Mouse (Mus musculus) stomach, embryonic 15.5 days (tissue): Measurements from ENCODE around the gene Gckr. TPM values are rescaled to one million over a fixed set of nuclear protein-coding genes. Genes with fewer than 3 reads are reported as not detected.
"Not testable (repeated sequence)": the region's sequence is repeated elsewhere in the genome, so short reads cannot be mapped to it uniquely, and the experiment has no call there.

Experiments used
- ATAC-seq: fragments of 200-750 bp; cut with Nextera tagmentation; 2 replicates; pipeline ENCODE4 v1.8.0; 2017; ENCODE audit warnings: low read depth, moderate number of reproducible peaks, moderate TSS enrichment; ENCODE audit not compliant: insufficient read depth, low FRiP score
- H3K27ac ChIP-seq: fragments of 300-500 bp; sonication (generic); 2 replicates; pipeline ENCODE4 v1.5.1; 2015; ENCODE audit warnings: mild to moderate bottlenecking, inconsistent platforms
- H3K27me3 ChIP-seq: fragments of 300-500 bp; sonication (generic); replicated peaks from 2 replicates; pipeline ENCODE4 v1.6.1; 2015; ENCODE audit warnings: inconsistent platforms
- H3K36me3 ChIP-seq: fragments of 300-500 bp; sonication (generic); 2 replicates; pipeline ENCODE4 v1.6.1; 2015; ENCODE audit warnings: inconsistent platforms
- H3K4me1 ChIP-seq: fragments of 300-500 bp; sonication (generic); 2 replicates; pipeline ENCODE4 v1.6.1; 2015; ENCODE audit warnings: inconsistent platforms
- H3K4me2 ChIP-seq: fragments of 300-500 bp; sonication (generic); 2 replicates; pipeline ENCODE4 v1.6.1; 2015; ENCODE audit warnings: mild to moderate bottlenecking, inconsistent platforms
- H3K4me3 ChIP-seq: fragments of 300-500 bp; sonication (generic); replicated peaks from 2 replicates; pipeline ENCODE4 v1.5.1; 2015; ENCODE audit warnings: inconsistent platforms
- H3K9ac ChIP-seq: fragments of 300-500 bp; sonication (generic); 2 replicates; pipeline ENCODE4 v1.6.1; 2015; ENCODE audit warnings: inconsistent platforms
- H3K9me3 ChIP-seq: fragments of 300-500 bp; sonication (generic); 2 replicates; pipeline ENCODE4 v1.6.1; 2016; ENCODE audit warnings: inconsistent platforms
- WGBS: fragments of 180-500 bp; shearing (Covaris S2); methylation state at CpG from one replicate; pipeline ENCODE4 v1.1.7; 2015; 5-methylcytosine and 5-hydroxymethylcytosine counted together
- polyA plus RNA-seq: library from polyadenylated mRNA; unstranded; fragments of >200 nt; fragmentation: Nextera tagmentation; extraction: Ambion mirVana; gene quantifications from 2 replicates; pipeline ENCODE4 v1.2.1, GENCODE M21; 2015

Gckr gene
- polyA plus RNA-seq, 1 experiment from 2014 or later = 1.4 TPM

DNA sequence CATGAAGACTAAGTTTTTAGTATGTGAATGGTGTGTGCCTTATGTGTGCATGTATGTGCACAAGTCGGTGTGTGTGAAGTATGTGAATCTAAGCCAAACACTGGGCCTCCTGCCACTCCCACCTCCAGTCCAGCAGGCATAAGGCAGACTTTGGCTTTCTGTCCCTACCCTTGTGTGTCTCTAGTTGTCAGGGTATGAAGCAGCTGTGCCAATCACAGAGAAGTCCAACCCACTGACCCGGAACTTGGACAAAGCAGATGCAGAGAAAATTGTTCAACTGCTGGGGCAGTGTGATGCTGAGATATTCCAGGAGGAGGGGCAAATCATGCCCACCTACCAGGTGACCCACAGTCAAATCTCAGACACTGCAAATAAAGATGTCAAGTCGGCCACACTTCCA lies 738 bp downstream of the Gckr start:
- Histone ChIP-seq H3K27me3 (no peaks in the 10 kb centered on the region), H3K27ac (no peak overlapping the region), H3K4me2 (no peak overlapping the region), H3K36me3 (no peaks in the 10 kb centered on the region), H3K4me1 (peaks cover 6% of the 10 kb centered on the region; the same call in 1 of the 2 replicates), H3K9me3 (no peaks in the 10 kb centered on the region), H3K4me3 (no peak overlapping the region), H3K9ac (no peak overlapping the region)
- no peak for ATAC-seq
- 66% methylated on average over 3 of the region's 3 CpGs for WGBS

- Histone ChIP-seq H3K27me3 (no peaks in the 10 kb centered on the region), H3K4me3 (no peak overlapping the region), H3K9me3 (no peaks in the 10 kb centered on the region), H3K4me2 (no peak overlapping the region), H3K36me3 (no peaks in the 10 kb centered on the region), H3K27ac (no peak overlapping the region), H3K9ac (no peak overlapping the region), H3K4me1 (peaks cover 6% of the 10 kb centered on the region; the same call in 1 of the 2 replicates)
- 50% methylated on average over 2 of the region's 2 CpGs for WGBS
- no peak for ATAC-seq
Observed at GRCm38 (mm10) chr5:31298486-31298885, 1.2 kb downstream of the Gckr start.

DNA sequence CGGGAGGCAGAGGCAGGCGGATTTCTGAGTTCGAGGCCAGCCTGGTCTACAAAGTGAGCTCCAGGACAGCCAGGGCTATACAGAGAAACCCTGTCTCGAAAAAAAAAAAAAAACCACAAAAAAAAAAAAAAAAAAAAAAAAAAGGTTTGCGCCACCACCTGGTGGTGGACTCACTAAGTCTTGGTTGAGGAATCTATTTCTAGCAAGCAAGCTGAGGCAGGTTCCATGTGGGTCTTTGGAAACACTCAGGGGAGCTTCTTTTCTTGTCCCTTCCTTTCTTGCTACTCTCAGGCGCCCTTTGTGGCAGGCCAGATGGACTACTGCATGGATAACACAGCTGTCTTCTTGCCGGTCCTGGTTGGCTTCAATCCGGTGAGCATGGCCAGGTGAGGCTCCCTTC lies 4.6 kb downstream of the Gckr start:
- Histone ChIP-seq H3K9me3 (no peaks in the 10 kb centered on the region), H3K36me3 (no peaks in the 10 kb centered on the region), H3K4me2 (no peak overlapping the region), H3K27me3 (no peaks in the 10 kb centered on the region), H3K4me1 (no peaks in the 10 kb centered on the region), H3K27ac (no peak overlapping the region), H3K4me3 (no peak overlapping the region), H3K9ac (no peak overlapping the region)
- ATAC-seq = no peak
- 65% methylated on average over 8 of the region's 8 CpGs for WGBS

GRCm38 (mm10) chr5:31303093-31303492 lies 5.8 kb downstream of the Gckr start:
- Histone ChIP-seq H3K4me3 (no peak overlapping the region), H3K4me1 (no peaks in the 10 kb centered on the region), H3K9me3 (no peaks in the 10 kb centered on the region), H3K27ac (no peak overlapping the region), H3K36me3 (no peaks in the 10 kb centered on the region), H3K27me3 (no peaks in the 10 kb centered on the region), H3K9ac (no peak overlapping the region), H3K4me2 (no peak overlapping the region)
- WGBS = 85% methylated on average over 6 of the region's 6 CpGs
- ATAC-seq = no peak

- Histone ChIP-seq H3K27ac (no peak overlapping the region), H3K4me3 (no peak overlapping the region), H3K4me2 (no peak overlapping the region), H3K9ac (no peak overlapping the region), H3K9me3 (no peaks in the 10 kb centered on the region), H3K27me3 (no peaks in the 10 kb centered on the region), H3K36me3 (no peaks in the 10 kb centered on the region), H3K4me1 (no peaks in the 10 kb centered on the region)
- no peak for ATAC-seq
- 83% methylated on average over 8 of the region's 8 CpGs for WGBS
Observed at GRCm38 (mm10) chr5:31312806-31313205, 15.6 kb downstream of the Gckr start.

DNA sequence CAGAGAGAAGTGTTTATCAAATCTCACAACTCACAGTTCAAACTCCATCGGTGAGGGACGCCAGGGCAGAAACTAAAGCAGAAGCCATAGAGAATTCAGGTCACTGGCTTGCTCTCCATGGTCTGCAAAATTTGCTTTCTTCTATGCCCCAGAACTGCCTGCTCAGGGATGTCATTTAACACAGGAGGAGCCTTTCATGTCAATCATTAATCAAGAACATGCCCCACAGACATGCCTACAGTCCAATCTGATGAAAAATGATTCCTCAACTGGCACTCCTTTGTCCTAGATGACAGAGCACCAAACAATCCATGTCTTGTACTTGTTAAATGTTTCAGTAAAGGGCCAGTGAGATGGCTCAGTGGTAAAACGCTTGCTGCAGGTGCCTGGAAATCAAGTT lies 25.5 kb downstream of the Gckr start:
- 83% methylated on average over 3 of the region's 3 CpGs for WGBS
- Histone ChIP-seq H3K9me3 (no peaks in the 10 kb centered on the region), H3K9ac (no peak overlapping the region), H3K27me3 (no peaks in the 10 kb centered on the region), H3K36me3 (no peaks in the 10 kb centered on the region), H3K27ac (no peak overlapping the region), H3K4me3 (no peak overlapping the region), H3K4me1 (no peaks in the 10 kb centered on the region), H3K4me2 (no peak overlapping the region)
- ATAC-seq = no peak

DNA sequence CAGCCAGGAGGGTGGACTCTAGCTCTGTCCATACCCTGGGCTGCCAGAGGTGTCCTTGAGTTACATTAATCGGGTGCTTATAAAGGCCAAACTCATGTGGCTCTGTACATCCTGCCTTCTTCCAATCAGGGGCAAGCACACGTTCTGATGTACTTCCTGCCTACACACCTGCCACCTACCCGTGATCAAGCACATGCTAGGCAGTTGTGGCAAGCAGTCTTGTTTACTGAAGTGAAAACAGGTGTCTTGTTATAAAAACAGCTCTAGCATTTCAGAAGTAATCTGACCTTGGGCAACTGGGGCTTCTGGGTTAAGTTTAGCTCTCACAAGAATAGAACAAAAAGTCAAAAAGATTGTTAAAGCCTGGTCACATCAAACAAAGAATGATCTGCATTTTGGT lies 26.8 kb downstream of the Gckr start:
- no peaks in the 10 kb centered on the region for H3K36me3 ChIP-seq
- 59% methylated on average over 3 of the region's 3 CpGs for WGBS
- H3K27me3 ChIP-seq = no peaks in the 10 kb centered on the region
- H3K9me3 ChIP-seq = no peaks in the 10 kb centered on the region
- no peaks in the 10 kb centered on the region for H3K4me1 ChIP-seq
- H3K4me3 ChIP-seq = no peak overlapping the region
- no peak for ATAC-seq
- no peak overlapping the region for H3K4me2 ChIP-seq
- H3K27ac ChIP-seq = no peak overlapping the region
- no peak overlapping the region for H3K9ac ChIP-seq

DNA sequence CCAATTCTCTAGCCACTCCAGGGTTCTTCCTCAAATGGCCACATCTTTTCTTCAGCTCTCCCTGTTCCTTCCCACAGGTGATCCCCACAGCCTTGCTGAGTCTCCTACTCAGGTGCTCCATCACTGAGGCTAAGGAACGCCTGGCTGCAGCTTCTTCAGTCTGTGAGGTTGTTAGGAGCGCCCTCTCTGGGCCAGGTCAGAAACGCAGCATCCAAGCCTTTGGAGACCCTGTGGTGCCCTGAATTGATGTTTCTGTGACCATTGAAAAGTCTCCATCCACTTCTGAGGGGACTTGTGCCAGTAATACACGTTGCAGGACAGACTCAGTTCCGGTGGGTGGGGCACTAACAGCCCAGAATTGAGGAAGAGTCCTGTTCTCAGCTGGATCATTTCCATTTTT lies 29.6 kb downstream of the Gckr start:
- Histone ChIP-seq H3K27ac (no peak overlapping the region), H3K9me3 (no peaks in the 10 kb centered on the region), H3K36me3 (no peaks in the 10 kb centered on the region), H3K9ac (no peak overlapping the region), H3K4me2 (no peak overlapping the region), H3K27me3 (no peaks in the 10 kb centered on the region), H3K4me3 (no peak overlapping the region), H3K4me1 (no peaks in the 10 kb centered on the region)
- 21% methylated on average over 5 of the region's 5 CpGs for WGBS
- no peak for ATAC-seq

GRCm38 (mm10) chr5:31328255-31328654 lies 31.0 kb downstream of the Gckr start:
- H3K27ac ChIP-seq = no peak overlapping the region
- H3K4me2 ChIP-seq = no peak overlapping the region
- no peak overlapping the region for H3K4me3 ChIP-seq
- no peaks in the 10 kb centered on the region for H3K4me1 ChIP-seq
- no peak for ATAC-seq
- H3K36me3 ChIP-seq = no peaks in the 10 kb centered on the region
- 32% methylated on average over 7 of the region's 7 CpGs for WGBS
- H3K9me3 ChIP-seq = no peaks in the 10 kb centered on the region
- no peaks in the 10 kb centered on the region for H3K27me3 ChIP-seq
- no peak overlapping the region for H3K9ac ChIP-seq

DNA sequence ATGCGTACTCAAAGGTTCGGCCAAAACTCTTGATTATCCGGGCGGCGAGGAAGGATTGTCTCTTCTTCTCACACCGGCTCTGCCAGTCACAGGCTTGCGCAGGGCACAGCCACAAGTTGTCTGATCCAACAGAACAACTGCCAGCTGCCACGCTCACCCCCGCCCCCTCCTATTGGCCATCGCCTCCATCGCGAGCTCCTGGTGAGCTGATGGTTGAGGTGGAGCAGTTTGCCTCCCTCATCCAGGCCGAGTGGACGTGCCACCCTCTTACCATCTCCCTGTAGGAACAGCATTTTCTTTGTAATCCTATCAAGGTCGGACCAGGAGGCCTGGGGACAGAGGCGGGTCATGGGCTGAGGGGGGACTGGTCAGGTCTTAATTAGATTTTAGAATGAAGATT lies 60.3 kb downstream of the Gckr start:
- not testable (repeated sequence) for H3K4me2 ChIP-seq, H3K4me1 ChIP-seq, H3K27ac ChIP-seq, H3K9me3 ChIP-seq, H3K36me3 ChIP-seq, H3K4me3 ChIP-seq, H3K27me3 ChIP-seq, H3K9ac ChIP-seq, ATAC-seq
- WGBS = 74% methylated on average over 16 of the region's 16 CpGs

DNA sequence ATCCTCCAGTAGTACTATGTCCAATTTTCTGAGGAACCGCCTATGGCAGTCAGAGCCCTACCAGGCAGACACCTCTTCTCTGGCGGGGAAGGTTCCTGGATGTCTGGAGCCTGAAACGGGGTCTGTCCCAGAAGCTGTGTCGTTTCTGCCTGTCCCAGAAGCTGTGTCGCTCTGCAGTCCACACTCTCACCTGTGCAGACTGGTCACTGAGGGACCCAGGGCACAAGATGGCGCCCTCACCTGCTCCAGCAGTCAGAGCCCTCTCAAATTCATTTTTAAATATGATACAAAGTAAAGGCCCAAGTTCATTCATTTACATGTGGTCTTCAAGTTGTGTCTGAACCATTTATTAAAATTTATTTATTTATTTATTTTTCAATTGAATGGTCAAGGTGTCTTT lies 63.7 kb downstream of the Gckr start:
- Histone ChIP-seq H3K4me3 (no peak overlapping the region), H3K36me3 (no peaks in the 10 kb centered on the region), H3K27me3 (no peaks in the 10 kb centered on the region), H3K9me3 (no peaks in the 10 kb centered on the region), H3K9ac (no peak overlapping the region), H3K27ac (no peak overlapping the region), H3K4me2 (no peak overlapping the region), H3K4me1 (no peaks in the 10 kb centered on the region)
- WGBS = 73% methylated on average over 6 of the region's 6 CpGs
- ATAC-seq = no peak
